Mouse (Mus musculus) MEL (cell line): Measurements from ENCODE around the gene Lrrc17. TPM values are rescaled to one million over a fixed set of nuclear protein-coding genes. Genes with fewer than 3 reads are reported as not detected.

Experiments
- DNase-seq: peaks from one replicate; pipeline ENCODE4 v3.0.0; 2011; ENCODE audit warnings: low read depth, low spot score
- H3K27ac ChIP-seq: 2 replicates; pipeline ENCODE4 v1.5.1; 2012; ENCODE audit warnings: low read depth, mild to moderate bottlenecking, control low read depth, low read length, moderate library complexity; ENCODE audit not compliant: control insufficient read depth
- H3K27me3 ChIP-seq, 2 experiments: fragments of 150-350 bp in 1 of 2; sonication (generic) in 1 of 2; 2 replicates each; pipeline ENCODE4 v1.6.1; 2012; ENCODE audit warnings: low read length in 2 of 2, mild to moderate bottlenecking in 2 of 2, improper control_type of control experiment in 1 of 2, moderate library complexity in 1 of 2; ENCODE audit not compliant: insufficient read depth in 2 of 2, control insufficient read depth in 1 of 2
- H3K36me3 ChIP-seq, 2 experiments: 2 replicates each; pipeline ENCODE4 v1.6.1; 2012 to 2014; ENCODE audit warnings: low read length in 2 of 2, improper control_type of control experiment in 1 of 2, inconsistent platforms in 1 of 2, mild to moderate bottlenecking in 1 of 2; ENCODE audit not compliant: insufficient read depth in 2 of 2, control insufficient read depth in 1 of 2
- H3K4me1 ChIP-seq, 2 experiments: fragments of 150-350 bp in 1 of 2; sonication (generic) in 1 of 2; 2 replicates each; pipeline ENCODE4 v1.6.1; 2012; ENCODE audit warnings: low read length in 2 of 2, improper control_type of control experiment in 1 of 2, mild to moderate bottlenecking in 1 of 2; ENCODE audit not compliant: insufficient read depth in 2 of 2, control insufficient read depth in 1 of 2
- H3K4me3 ChIP-seq, 2 experiments: fragments of 150-350 bp in 1 of 2; sonication (generic) in 1 of 2; 2 replicates each; pipeline ENCODE4 v1.5.1; 2012; ENCODE audit warnings: low read depth in 2 of 2, low read length in 2 of 2, mild to moderate bottlenecking in 2 of 2, moderate library complexity in 2 of 2, control low read depth in 1 of 2, improper control_type of control experiment in 1 of 2; ENCODE audit not compliant: control insufficient read depth in 1 of 2, insufficient read depth in 1 of 2
- H3K79me2 ChIP-seq: 2 replicates; pipeline ENCODE4 v1.6.1; 2012; ENCODE audit warnings: mild to moderate bottlenecking, low read length, moderate library complexity; ENCODE audit not compliant: control insufficient read depth, poor library complexity, insufficient read depth
- H3K9ac ChIP-seq: 2 replicates; pipeline ENCODE4 v1.6.1; 2012; ENCODE audit warnings: low read depth, mild to moderate bottlenecking, control low read depth, low read length, moderate library complexity; ENCODE audit not compliant: control insufficient read depth, poor library complexity, severe bottlenecking
- H3K9me3 ChIP-seq: fragments of 150-350 bp; sonication (generic); replicated peaks from 2 replicates; pipeline ENCODE4 v1.6.1; 2012; ENCODE audit warnings: mild to moderate bottlenecking, low read length, improper control_type of control experiment, moderate library complexity; ENCODE audit not compliant: insufficient read depth
- CHD1 ChIP-seq: IDR thresholded peaks from 2 replicates; pipeline ENCODE4 v1.6.1; 2012; ENCODE audit warnings: low read depth, mild to moderate bottlenecking, inconsistent platforms, low read length, improper control_type of control experiment
- CTCF ChIP-seq, 3 experiments: IDR thresholded peaks in 2 of 3; conservative IDR thresholded peaks in 1 of 3; 2 replicates each; pipeline ENCODE4 v1.5.1; 2011 to 2012; ENCODE audit warnings: low read length in 3 of 3, low read depth in 2 of 3, mild to moderate bottlenecking in 2 of 3, improper control_type of control experiment in 1 of 3, inconsistent platforms in 1 of 3, mixed read lengths in 1 of 3, moderate library complexity in 1 of 3; ENCODE audit not compliant: control insufficient read depth in 1 of 3, insufficient read depth in 1 of 3, poor library complexity in 1 of 3, severe bottlenecking in 1 of 3
- E2F4 ChIP-seq: IDR thresholded peaks from 2 replicates; pipeline ENCODE4 v1.6.1; 2011; ENCODE audit warnings: low read depth, low read length, improper control_type of control experiment, borderline replicate concordance
- ELF1 ChIP-seq: IDR thresholded peaks from 2 replicates; pipeline ENCODE4 v1.6.1; 2014; ENCODE audit warnings: low read depth, mild to moderate bottlenecking, inconsistent platforms, low read length, improper control_type of control experiment, moderate library complexity
- HCFC1 ChIP-seq: IDR thresholded peaks from 2 replicates; pipeline ENCODE4 v1.6.1; 2012; ENCODE audit warnings: low read depth, mild to moderate bottlenecking, inconsistent platforms, low read length, improper control_type of control experiment, moderate library complexity
- MAFK ChIP-seq: IDR thresholded peaks from 2 replicates; pipeline ENCODE4 v1.6.1; 2011; ENCODE audit warnings: low read depth, mild to moderate bottlenecking, low read length, improper control_type of control experiment, borderline replicate concordance
- MEF2A ChIP-seq: IDR thresholded peaks from 2 replicates; pipeline ENCODE4 v1.6.1; 2014; ENCODE audit warnings: low read depth, mild to moderate bottlenecking, inconsistent platforms, low read length, improper control_type of control experiment; ENCODE audit not compliant: poor library complexity, insufficient replicate concordance, severe bottlenecking; ENCODE audit errors: extremely low read depth
- MXI1 ChIP-seq: IDR thresholded peaks from 2 replicates; pipeline ENCODE4 v1.6.1; 2011; ENCODE audit warnings: mild to moderate bottlenecking, low read depth, low read length, improper control_type of control experiment
- POLR2AphosphoS5 ChIP-seq: IDR thresholded peaks from 2 replicates; pipeline ENCODE4 v1.6.1; 2012; ENCODE audit warnings: low read depth, borderline replicate concordance, mild to moderate bottlenecking, inconsistent platforms, low read length, moderate library complexity, mixed read lengths
- SMC3 ChIP-seq: IDR thresholded peaks from 2 replicates; pipeline ENCODE4 v1.6.1; 2011; ENCODE audit warnings: low read depth, low read length, improper control_type of control experiment
- TAL1 ChIP-seq: IDR thresholded peaks from 2 replicates; pipeline ENCODE4 v1.6.1; 2012; ENCODE audit warnings: mild to moderate bottlenecking, inconsistent platforms, low read length, moderate library complexity, mixed read lengths
- TCF12 ChIP-seq: IDR thresholded peaks from 2 replicates; pipeline ENCODE4 v1.6.1; 2014; ENCODE audit warnings: low read depth, mild to moderate bottlenecking, inconsistent platforms, low read length, improper control_type of control experiment, moderate library complexity
- UBTF ChIP-seq: IDR thresholded peaks from 2 replicates; pipeline ENCODE4 v1.6.1; 2012; ENCODE audit warnings: low read depth, mild to moderate bottlenecking, inconsistent platforms, low read length, improper control_type of control experiment, moderate library complexity, borderline replicate concordance; ENCODE audit not compliant: insufficient read depth
- USF1 ChIP-seq: IDR thresholded peaks from 2 replicates; pipeline ENCODE4 v1.6.1; 2014; ENCODE audit warnings: low read depth, mild to moderate bottlenecking, inconsistent platforms, low read length, improper control_type of control experiment, moderate library complexity
- ZKSCAN1 ChIP-seq: IDR thresholded peaks from 2 replicates; pipeline ENCODE4 v1.6.1; 2012; ENCODE audit warnings: low read depth, mild to moderate bottlenecking, inconsistent platforms, low read length, improper control_type of control experiment, moderate library complexity
- polyA plus RNA-seq, 2 experiments: library from polyadenylated mRNA; stranded (reverse) in 1 of 2; unstranded in 1 of 2; fragments of >175 nt in 1 of 2; fragments of >200 nt in 1 of 2; gene quantifications; 2 replicates each; pipeline versions ENCODE4 v1.2.1 to v1.2.4; 2012; ENCODE audit warnings: low replicate concordance in 2 of 2, low read depth in 1 of 2; ENCODE audit not compliant: insufficient read length in 2 of 2, insufficient read depth in 1 of 2, missing spikeins in 1 of 2
- total RNA-seq: library from RNA; depleted of rRNA; stranded (reverse); fragments of 300-350 nt; gene quantifications from 2 replicates; pipeline ENCODE4 v1.2.3, GENCODE M21; 2012; rRNA removed

Gene Lrrc17
- total RNA-seq, result not detected in 2 replicates
- not detected for polyA plus RNA-seq

- H3K9me3 ChIP-seq, result no peaks in the 10 kb centered on the region
These were observed at the start of gene Lrrc17 for GRCm38 (mm10) chr5:21543409-21544201. Gene Lrrc17, plus strand, starts transcription at chr5:21543559.

DNA sequence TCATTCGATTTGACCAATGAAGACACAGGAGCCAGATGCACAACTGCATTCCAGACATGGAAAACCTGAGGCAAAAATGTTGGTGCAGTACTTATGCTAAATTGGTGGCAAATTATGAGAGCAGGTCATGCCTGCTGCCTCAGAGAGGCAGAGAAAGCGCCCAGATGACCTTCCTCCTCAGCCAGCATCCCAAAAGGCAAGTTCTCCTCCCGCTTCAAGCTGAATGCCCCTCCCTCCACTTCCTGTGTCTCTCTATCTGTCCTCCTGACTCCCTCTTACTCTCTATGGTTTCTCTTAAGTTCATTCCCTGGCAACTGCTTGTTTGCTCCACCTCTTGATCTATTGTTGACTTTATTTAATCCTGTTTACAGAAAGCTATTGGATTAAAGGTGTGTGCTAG, 48.6 kb upstream of the Lrrc17 start:
- H3K36me3 ChIP-seq, result no peaks in the 10 kb centered on the region
- H3K27ac ChIP-seq, result no peak overlapping the region
- H3K9me3 ChIP-seq, result no peaks in the 10 kb centered on the region
- no peak overlapping the region for H3K9ac ChIP-seq
- peak; percentile 65 for DNase-seq
- H3K79me2 ChIP-seq, result no peaks in the 10 kb centered on the region
- no peak overlapping the region; a peak in 1 of 4 replicates for H3K4me3 ChIP-seq
- TF ChIP-seq HCFC1, result peak; percentile 41; the same call in 1 of the 2 replicates
- TF ChIP-seq UBTF, result no peak
- TF ChIP-seq SMC3, result peak; percentile 12; the same call in 1 of the 2 replicates
- H3K27me3 ChIP-seq, result peaks cover 0 to 1% of the 10 kb centered on the region in 2 experiments; a peak in 2 of 4 replicates
- no peaks in the 10 kb centered on the region for H3K4me1 ChIP-seq

More at GRCm38 (mm10) chr5:21543409-21544201, at the start of gene Lrrc17:
- Histone ChIP-seq H3K9ac (no peak within 1 kb of the TSS), H3K4me1 (no peaks in the 10 kb centered on the region), H3K36me3 (no peaks in the 10 kb centered on the region), H3K4me3 (no peak within 1 kb of the TSS), H3K79me2 (no peaks in the 10 kb centered on the region), H3K27ac (no peak within 1 kb of the TSS), H3K27me3 (peaks cover 0 to 12% of the 10 kb centered on the region in 2 experiments; a peak in 3 of 4 replicates)
- no peak for TF ChIP-seq POLR2AphosphoS5
- no peak for DNase-seq

- H3K79me2 ChIP-seq, result no peaks in the 10 kb centered on the region
- no peak overlapping the region for H3K9ac ChIP-seq
- H3K36me3 ChIP-seq, result no peaks in the 10 kb centered on the region
These were observed 47.0 kb upstream of the Lrrc17 start for GRCm38 (mm10) chr5:21496321-21496720.

GRCm38 (mm10) chr5:21496881-21497280, 46.5 kb upstream of the Lrrc17 start:
- H3K9me3 ChIP-seq, result no peaks in the 10 kb centered on the region
- TF ChIP-seq POLR2AphosphoS5, result no peak
- no peak for TF ChIP-seq MAFK
- TF ChIP-seq CTCF (IDR thresholded peaks at IDR 0.05 in 2 of 3, conservative IDR thresholded peaks at IDR 0.05 in 1 of 3; ENCODE audit: control insufficient read depth in 1 of 3, insufficient read depth in 1 of 3, low read depth in 2 of 3, low read length in 3 of 3, poor library complexity in 1 of 3, severe bottlenecking in 1 of 3), result no peak
- TF ChIP-seq CHD1, result no peak
- TF ChIP-seq TAL1, result no peak
- TF ChIP-seq ZKSCAN1, result no peak
- no peak for TF ChIP-seq TCF12
- TF ChIP-seq ELF1, result no peak
- no peak for TF ChIP-seq E2F4
- H3K27me3 ChIP-seq, result peaks cover 0 to 3% of the 10 kb centered on the region in 2 experiments; a peak in 3 of 4 replicates
- H3K4me1 ChIP-seq, result no peaks in the 10 kb centered on the region
- no peak overlapping the region for H3K4me3 ChIP-seq
- H3K79me2 ChIP-seq, result no peaks in the 10 kb centered on the region
- H3K27ac ChIP-seq, result no peak overlapping the region
- no peaks in the 10 kb centered on the region for H3K36me3 ChIP-seq
- no peak for DNase-seq
- H3K9ac ChIP-seq, result no peak overlapping the region

More at GRCm38 (mm10) chr5:21496321-21496720, 47.0 kb upstream of the Lrrc17 start:
- Histone ChIP-seq H3K27ac (no peak overlapping the region), H3K27me3 (peaks cover 0 to 3% of the 10 kb centered on the region in 2 experiments; a peak in 3 of 4 replicates), H3K4me1 (no peaks in the 10 kb centered on the region)
- DNase-seq, result no peak
- TF ChIP-seq MAFK, result no peak
- TF ChIP-seq MEF2A, result no peak
- TF ChIP-seq USF1, result no peak
- no peak for TF ChIP-seq MXI1
- TF ChIP-seq, all 39 proteins: peak for 0
- Histone ChIP-seq H3K9me3 (no peaks in the 10 kb centered on the region), H3K4me3 (no peak overlapping the region)
